In genomic region chr15:81917621-81918463, GRCm38 (mm10) we compare ENCODE assay signal across 8 mouse cellular contexts. TPM values are rescaled to one million over a fixed set of nuclear protein-coding genes. Genes with fewer than 3 reads are reported as not detected.
A peak's percentile ranks its signal among the peaks of the same experiment; 100 is the strongest.
DNase-seq lines count a peak whose midpoint lies in the region; ATAC-seq lines count a peak whose summit lies in the region.

No protein-coding gene starts in this region.

- no peak overlapping the region for H3K9ac ChIP-seq in midbrain, embryonic 14.5 days (replicated peaks; ENCODE audit: low read length)
- no peak overlapping the region for H3K9ac ChIP-seq in stomach, embryonic 14.5 days (replicated peaks; ENCODE audit: low read depth, low read length)

- H3K36me3 ChIP-seq in midbrain, embryonic 14.5 days (ENCODE audit: control insufficient read depth, insufficient read depth, low read length) = peaks cover 53% of the 10 kb centered on the region
- peaks cover 43% of the 10 kb centered on the region for H3K36me3 ChIP-seq in stomach, embryonic 14.5 days (ENCODE audit: control insufficient read depth, insufficient read depth, low read length)

- no peak overlapping the region for H3K4me2 ChIP-seq in midbrain, embryonic 14.5 days (ENCODE audit: low read length)
- H3K4me2 ChIP-seq in stomach, embryonic 14.5 days (replicated peaks; ENCODE audit: low read depth, low read length) = no peak overlapping the region

- H3K27me3 ChIP-seq in midbrain, embryonic 14.5 days (ENCODE audit: control insufficient read depth, insufficient read depth, low read length) = no peaks in the 10 kb centered on the region
- H3K27me3 ChIP-seq in stomach, embryonic 14.5 days (ENCODE audit: control insufficient read depth, insufficient read depth, low read length) = no peaks in the 10 kb centered on the region

- H3K9me3 ChIP-seq in midbrain, embryonic 14.5 days (ENCODE audit: control insufficient read depth, low read length) = no peaks in the 10 kb centered on the region
- no peaks in the 10 kb centered on the region for H3K9me3 ChIP-seq in stomach, embryonic 14.5 days (ENCODE audit: control insufficient read depth, low read depth, low read length)

- ATAC-seq in erythroblast, adult 5-6 weeks (replicated peaks; ENCODE audit: low FRiP score, poor library complexity, severe bottlenecking) = peak; percentile 76
- ATAC-seq in midbrain, embryonic 14.5 days (ENCODE audit: low FRiP score, low TSS enrichment) = no peak
- peak; percentile 58; the same call in 1 of the 2 replicates for ATAC-seq in stomach, embryonic 14.5 days (ENCODE audit: insufficient number of reproducible peaks, insufficient read depth, low FRiP score, low read depth)

- WGBS in midbrain, embryonic 14.5 days = 58% methylated on average over 6 of the region's 6 CpGs
- 59% methylated on average over 6 of the region's 6 CpGs for WGBS in stomach, embryonic 14.5 days

- intact Hi-C loops in left cerebral cortex, postnatal 4 days (cut with DNase I) = no loop called here

- no peak overlapping the region for H3K4me3 ChIP-seq in midbrain, embryonic 14.5 days (replicated peaks; ENCODE audit: low read depth, low read length)
- H3K4me3 ChIP-seq in stomach, embryonic 14.5 days (ENCODE audit: low read depth, low read length) = no peak overlapping the region

- no peak overlapping the region for H3K27ac ChIP-seq in midbrain, embryonic 14.5 days (replicated peaks; ENCODE audit: low read depth, low read length)
- no peak overlapping the region for H3K27ac ChIP-seq in stomach, embryonic 14.5 days (ENCODE audit: low read length)

- no peaks in the 10 kb centered on the region for H3K4me1 ChIP-seq in midbrain, embryonic 14.5 days (ENCODE audit: control insufficient read depth, insufficient read depth, low read length)
- H3K4me1 ChIP-seq in stomach, embryonic 14.5 days (ENCODE audit: control insufficient read depth, insufficient read depth, low read length) = no peaks in the 10 kb centered on the region

- DNase-seq in left cerebral cortex, adult 18-20 months (ENCODE audit: low spot score in 2 of 2) = peak; percentile 77 to 82
- no peak for DNase-seq in left cerebral cortex, adult 8-10 months (ENCODE audit: low spot score in 2 of 2)
- peak; percentile 82 to 89 for DNase-seq in adrenal gland, postnatal 36 days
- peak; percentile 86 for DNase-seq in heart, postnatal 4 days
- peak; percentile 75 for DNase-seq in left cerebral cortex, postnatal 4 days
- DNase-seq in midbrain, embryonic 14.5 days = peak; percentile 76

RNA-seq across cellular contexts. Expression of gene Polr3h, which starts 8.2 kb away (rescaled TPM):
- 10 to 100 TPM; 50.9 to 52.1 TPM for total RNA-seq in left cerebral cortex, adult 18-20 months (2021)
- total RNA-seq in left cerebral cortex, adult 8-10 months (2022) = 10 to 100 TPM; 52.4 to 56.6 (median 55.3) TPM
- 10 to 100 TPM; 23.5 to 24.9 TPM for total RNA-seq in adrenal gland, postnatal 36 days (2021)
- 2.9 and 3.8 TPM in 2 replicates for total RNA-seq in erythroblast, adult 5-6 weeks (2015; ENCODE audit: low replicate concordance)
- 6.3 and 17.7 TPM in 2 replicates for total RNA-seq in erythroblast, adult 5-6 weeks (2017; ENCODE audit: low replicate concordance)
- total RNA-seq in heart, postnatal 4 days (2021) = 1 to 10 TPM; 7.9 to 9.1 TPM
- total RNA-seq in left cerebral cortex, postnatal 4 days (2021) = 10 to 100 TPM; 45.7 to 48.1 TPM
- polyA plus RNA-seq in midbrain, embryonic 14.5 days (2014; fragmentation: Nextera tagmentation; extraction: Ambion mirVana) = 67.7 and 74.2 TPM in 2 replicates
- 62.7 and 68.0 TPM in 2 replicates for polyA plus RNA-seq in stomach, embryonic 14.5 days (2014; fragmentation: Nextera tagmentation; extraction: Ambion mirVana)

RNA-seq across cellular contexts. Expression of gene Csdc2, which starts 18.7 kb away (rescaled TPM):
- total RNA-seq in left cerebral cortex, adult 18-20 months (2021) = 10 to 100 TPM; 80.7 to 90.7 TPM
- total RNA-seq in left cerebral cortex, adult 8-10 months (2022) = 10 to 100 TPM; 73.0 to 81.8 (median 75.8) TPM
- 10 to 100 TPM; 12.4 to 16.0 TPM for total RNA-seq in adrenal gland, postnatal 36 days (2021)
- total RNA-seq in erythroblast, adult 5-6 weeks (2015; ENCODE audit: low replicate concordance) = not detected in 2 replicates
- not detected in 2 replicates for total RNA-seq in erythroblast, adult 5-6 weeks (2017; ENCODE audit: low replicate concordance)
- total RNA-seq in heart, postnatal 4 days (2021) = 1 to 10 TPM; 6.3 to 8.8 TPM
- 100 to 1,000 TPM; 191 to 201 TPM for total RNA-seq in left cerebral cortex, postnatal 4 days (2021)
- 167 and 188 TPM in 2 replicates for polyA plus RNA-seq in midbrain, embryonic 14.5 days (2014; fragmentation: Nextera tagmentation; extraction: Ambion mirVana)
- 15.7 and 18.3 TPM in 2 replicates for polyA plus RNA-seq in stomach, embryonic 14.5 days (2014; fragmentation: Nextera tagmentation; extraction: Ambion mirVana)

RNA-seq across cellular contexts. Expression of gene Pmm1, which starts 42.9 kb away (rescaled TPM):
- 100 to 1,000 TPM; 201 TPM for total RNA-seq in left cerebral cortex, adult 18-20 months (2021)
- 100 to 1,000 TPM; 180 to 198 (median 188) TPM for total RNA-seq in left cerebral cortex, adult 8-10 months (2022)
- 10 to 100 TPM; 51.1 to 90.8 TPM for total RNA-seq in adrenal gland, postnatal 36 days (2021)
- 2.3 and 20.3 TPM in 2 replicates for total RNA-seq in erythroblast, adult 5-6 weeks (2015; ENCODE audit: low replicate concordance)
- 3.9 and 9.5 TPM in 2 replicates for total RNA-seq in erythroblast, adult 5-6 weeks (2017; ENCODE audit: low replicate concordance)
- total RNA-seq in heart, postnatal 4 days (2021) = 10 to 100 TPM; 21.1 to 22.2 TPM
- total RNA-seq in left cerebral cortex, postnatal 4 days (2021) = 100 to 1,000 TPM; 138 to 140 TPM
- polyA plus RNA-seq in midbrain, embryonic 14.5 days (2014; fragmentation: Nextera tagmentation; extraction: Ambion mirVana) = 67.1 and 94.5 TPM in 2 replicates
- 29.9 and 37.2 TPM in 2 replicates for polyA plus RNA-seq in stomach, embryonic 14.5 days (2014; fragmentation: Nextera tagmentation; extraction: Ambion mirVana)

RNA-seq across cellular contexts. Expression of gene Aco2, which starts 45.7 kb away (rescaled TPM):
- total RNA-seq in left cerebral cortex, adult 18-20 months (2021) = 100 to 1,000 TPM; 414 to 429 TPM
- total RNA-seq in left cerebral cortex, adult 8-10 months (2022) = 100 to 1,000 TPM; 453 to 537 (median 485) TPM
- 100 to 1,000 TPM; 823 to 866 TPM for total RNA-seq in adrenal gland, postnatal 36 days (2021)
- 16.3 and 37.8 TPM in 2 replicates for total RNA-seq in erythroblast, adult 5-6 weeks (2015; ENCODE audit: low replicate concordance)
- 29.7 and 59.3 TPM in 2 replicates for total RNA-seq in erythroblast, adult 5-6 weeks (2017; ENCODE audit: low replicate concordance)
- total RNA-seq in heart, postnatal 4 days (2021) = 1,000 to 10,000 TPM; 1,419 to 1,465 TPM
- total RNA-seq in left cerebral cortex, postnatal 4 days (2021) = 100 to 1,000 TPM; 273 to 304 TPM
- polyA plus RNA-seq in midbrain, embryonic 14.5 days (2014; fragmentation: Nextera tagmentation; extraction: Ambion mirVana) = 211 and 221 TPM in 2 replicates
- polyA plus RNA-seq in stomach, embryonic 14.5 days (2014; fragmentation: Nextera tagmentation; extraction: Ambion mirVana) = 136 and 144 TPM in 2 replicates

RNA-seq across cellular contexts. Expression of gene Phf5a, which starts 46.1 kb away (rescaled TPM):
- total RNA-seq in left cerebral cortex, adult 18-20 months (2021) = 10 to 100 TPM; 32.5 to 35.0 TPM
- total RNA-seq in left cerebral cortex, adult 8-10 months (2022) = 10 to 100 TPM; 38.1 to 43.5 (median 38.2) TPM
- total RNA-seq in adrenal gland, postnatal 36 days (2021) = 10 to 100 TPM; 57.8 to 59.2 TPM
- total RNA-seq in erythroblast, adult 5-6 weeks (2015; ENCODE audit: low replicate concordance) = 29.7 and 33.0 TPM in 2 replicates
- total RNA-seq in erythroblast, adult 5-6 weeks (2017; ENCODE audit: low replicate concordance) = 19.8 and 45.9 TPM in 2 replicates
- total RNA-seq in heart, postnatal 4 days (2021) = 10 to 100 TPM; 57.9 to 58.9 TPM
- total RNA-seq in left cerebral cortex, postnatal 4 days (2021) = 10 to 100 TPM; 51.8 to 59.7 TPM
- 139 and 149 TPM in 2 replicates for polyA plus RNA-seq in midbrain, embryonic 14.5 days (2014; fragmentation: Nextera tagmentation; extraction: Ambion mirVana)
- 153 and 157 TPM in 2 replicates for polyA plus RNA-seq in stomach, embryonic 14.5 days (2014; fragmentation: Nextera tagmentation; extraction: Ambion mirVana)

Comparison
In these comparisons a context has a peak if more than half of its experiments do, and no peak if none do; other contexts are left out.
1. DNase-seq: peak in left cerebral cortex, adult 18-20 months (2 of 2), adrenal gland, postnatal 36 days (2 of 2), heart, postnatal 4 days (single experiment), left cerebral cortex, postnatal 4 days (single experiment) and midbrain, embryonic 14.5 days (single experiment); none in left cerebral cortex, adult 8-10 months (0 of 2).
2. RNA of gene Csdc2, which starts 18.7 kb away (total RNA-seq): 191 to 201 TPM in left cerebral cortex, postnatal 4 days, 80.7 to 90.7 TPM in left cerebral cortex, adult 18-20 months, 73.0 to 81.8 TPM in left cerebral cortex, adult 8-10 months, 12.4 to 16.0 TPM in adrenal gland, postnatal 36 days and 6.3 to 8.8 TPM in heart, postnatal 4 days; not detected in erythroblast, adult 5-6 weeks; every median in the first group is over 4 times any median in the second.